Mouse (Mus musculus) cerebellum, adult 11-12 months (tissue): ENCODE measurements around the gene Wnt7b.

ENCODE experiments used
- DNase-seq: peaks from one replicate; pipeline ENCODE4 v3.0.0; 2022

Wnt7b gene

GRCm38 (mm10) chr15:85600696-85601094 is 18.4 kb upstream of the Wnt7b start:
- DNase-seq: no peak

- no peak for DNase-seq
These were observed 17.8 kb upstream of the Wnt7b start for GRCm38 (mm10) chr15:85599887-85600695.

- DNase-seq: peak; percentile 72
These were observed 17.0 kb upstream of the Wnt7b start for GRCm38 (mm10) chr15:85598984-85599886.

GRCm38 (mm10) chr15:85598443-85598842 is 16.2 kb upstream of the Wnt7b start:
- no peak for DNase-seq

GRCm38 (mm10) chr15:85597403-85597802 is 15.1 kb upstream of the Wnt7b start:
- no peak for DNase-seq

GRCm38 (mm10) chr15:85592674-85593073 is 10.4 kb upstream of the Wnt7b start:
- no peak for DNase-seq

GRCm38 (mm10) chr15:85590831-85591230 is 8.6 kb upstream of the Wnt7b start:
- DNase-seq: no peak

GRCm38 (mm10) chr15:85583504-85583903 is 1.2 kb upstream of the Wnt7b start:
- DNase-seq: peak; percentile 32

- DNase-seq: peak; percentile 72
These were observed 751 bp upstream of the Wnt7b start for GRCm38 (mm10) chr15:85583024-85583423.

- DNase-seq: no peak
These were observed 659 bp downstream of the Wnt7b start for GRCm38 (mm10) chr15:85581563-85582064.

GRCm38 (mm10) chr15:85580934-85581562 is 1.2 kb downstream of the Wnt7b start:
- DNase-seq: no peak

- no peak for DNase-seq
These were observed 1.8 kb downstream of the Wnt7b start for GRCm38 (mm10) chr15:85580483-85580882.

GRCm38 (mm10) chr15:85577583-85578460 is 4.5 kb downstream of the Wnt7b start:
- DNase-seq: no peak

GRCm38 (mm10) chr15:85576511-85577440 is 5.5 kb downstream of the Wnt7b start:
- no peak for DNase-seq

- DNase-seq: no peak
These were observed 6.2 kb downstream of the Wnt7b start for GRCm38 (mm10) chr15:85576110-85576509.

GRCm38 (mm10) chr15:85574558-85574957 is 7.7 kb downstream of the Wnt7b start:
- no peak for DNase-seq

- DNase-seq: no peak
These were observed 8.2 kb downstream of the Wnt7b start for GRCm38 (mm10) chr15:85574086-85574485.

GRCm38 (mm10) chr15:85572619-85573254 is 9.5 kb downstream of the Wnt7b start:
- DNase-seq: no peak

GRCm38 (mm10) chr15:85569995-85570734 is 12.1 kb downstream of the Wnt7b start:
- no peak for DNase-seq
